Mouse (Mus musculus) heart, embryonic 15.5 days (tissue): ENCODE data around the gene Ppp1r9a. TPM values are rescaled to one million over a fixed set of nuclear protein-coding genes. Genes with fewer than 3 reads are reported as not detected.
A peak's percentile ranks its signal among the peaks of the same experiment; 100 is the strongest.

Experiments used
- ATAC-seq: fragments of 200-750 bp; cut with Nextera tagmentation; replicated peaks from 2 replicates; pipeline ENCODE4 v1.8.0; 2017; ENCODE audit warnings: low read depth, moderate TSS enrichment; ENCODE audit not compliant: insufficient number of reproducible peaks, insufficient read depth, low FRiP score
- H3K27ac ChIP-seq: fragments of 300-500 bp; sonication (generic); 2 replicates; pipeline ENCODE4 v1.5.1; 2015; ENCODE audit warnings: mild to moderate bottlenecking, inconsistent platforms
- H3K27me3 ChIP-seq: fragments of 300-500 bp; sonication (generic); 2 replicates; pipeline ENCODE4 v1.6.1; 2015; ENCODE audit warnings: inconsistent platforms
- H3K36me3 ChIP-seq: fragments of 300-500 bp; sonication (generic); 2 replicates; pipeline ENCODE4 v1.6.1; 2015; ENCODE audit warnings: mild to moderate bottlenecking, inconsistent platforms
- H3K4me1 ChIP-seq: fragments of 300-500 bp; sonication (generic); replicated peaks from 2 replicates; pipeline ENCODE4 v1.6.1; 2015; ENCODE audit warnings: inconsistent platforms
- H3K4me2 ChIP-seq: fragments of 300-500 bp; sonication (generic); 2 replicates; pipeline ENCODE4 v1.6.1; 2015; ENCODE audit warnings: inconsistent platforms, mild to moderate bottlenecking, moderate library complexity
- H3K4me3 ChIP-seq: fragments of 300-500 bp; sonication (generic); 2 replicates; pipeline ENCODE4 v1.5.1; 2015; ENCODE audit warnings: mild to moderate bottlenecking, inconsistent platforms
- H3K9ac ChIP-seq: fragments of 300-500 bp; sonication (generic); 2 replicates; pipeline ENCODE4 v1.6.1; 2015; ENCODE audit warnings: mild to moderate bottlenecking, inconsistent platforms
- H3K9me3 ChIP-seq: fragments of 300-500 bp; sonication (generic); replicated peaks from 2 replicates; pipeline ENCODE4 v1.6.1; 2016; ENCODE audit warnings: inconsistent platforms
- WGBS: fragments of 180-500 bp; shearing (Covaris S2); methylation state at CpG from one replicate; pipeline ENCODE4 v1.1.7; 2015; ENCODE audit warnings: mixed read lengths; 5-methylcytosine and 5-hydroxymethylcytosine counted together
- polyA plus RNA-seq: library from polyadenylated mRNA; unstranded; fragments of >200 nt; fragmentation: Nextera tagmentation; extraction: Ambion mirVana; gene quantifications from 2 replicates; pipeline ENCODE4 v1.2.1, GENCODE M21; 2015

Gene Ppp1r9a
- polyA plus RNA-seq, 1 experiment from 2014 or later, result 13.5 TPM

GRCm38 (mm10) chr6:4962197-4962596 is 59.5 kb downstream of the Ppp1r9a start:
- ATAC-seq, result no peak
- H3K4me2 ChIP-seq, result no peak overlapping the region
- H3K27ac ChIP-seq, result no peak overlapping the region
- H3K36me3 ChIP-seq, result no peaks in the 10 kb centered on the region
- H3K27me3 ChIP-seq, result no peaks in the 10 kb centered on the region
- no peaks in the 10 kb centered on the region for H3K9me3 ChIP-seq
- no peak overlapping the region for H3K4me3 ChIP-seq
- H3K9ac ChIP-seq, result no peak overlapping the region
- peaks cover 6% of the 10 kb centered on the region for H3K4me1 ChIP-seq
- 34% methylated on average over 4 of the region's 4 CpGs for WGBS

GRCm38 (mm10) chr6:4963049-4963448 is 60.3 kb downstream of the Ppp1r9a start:
- Histone ChIP-seq H3K9ac (no peak overlapping the region), H3K4me3 (no peak overlapping the region), H3K27me3 (no peaks in the 10 kb centered on the region), H3K4me2 (no peak overlapping the region), H3K4me1 (peaks cover 6% of the 10 kb centered on the region), H3K36me3 (no peaks in the 10 kb centered on the region), H3K9me3 (no peaks in the 10 kb centered on the region), H3K27ac (no peak overlapping the region)
- ATAC-seq, result no peak
- 54% methylated on average over 5 of the region's 5 CpGs for whole genome bisulfite sequencing

GRCm38 (mm10) chr6:4967236-4967635 is 64.5 kb downstream of the Ppp1r9a start:
- H3K4me1 ChIP-seq, result peaks cover 3% of the 10 kb centered on the region
- H3K9ac ChIP-seq, result no peak overlapping the region
- no peak for ATAC-seq
- H3K4me2 ChIP-seq, result no peak overlapping the region
- no peak overlapping the region for H3K27ac ChIP-seq
- H3K9me3 ChIP-seq, result no peaks in the 10 kb centered on the region
- H3K27me3 ChIP-seq, result no peaks in the 10 kb centered on the region
- no peak overlapping the region for H3K4me3 ChIP-seq
- WGBS, result 88% methylated on average over 4 of the region's 4 CpGs
- H3K36me3 ChIP-seq, result no peaks in the 10 kb centered on the region

- no peak overlapping the region for H3K9ac ChIP-seq
- WGBS, result 53% methylated on average over 9 of the region's 9 CpGs
- no peaks in the 10 kb centered on the region for H3K27me3 ChIP-seq
- H3K4me3 ChIP-seq, result no peak overlapping the region
- H3K4me1 ChIP-seq, result no peaks in the 10 kb centered on the region
- 0 out of 2 replicates have a peak overlapping the region, but pooled peaks have one; percentile 30 for H3K4me2 ChIP-seq
- H3K27ac ChIP-seq, result no peak overlapping the region
- no peaks in the 10 kb centered on the region for H3K9me3 ChIP-seq
- H3K36me3 ChIP-seq, result no peaks in the 10 kb centered on the region
- ATAC-seq, result no peak
Observed at GRCm38 (mm10) chr6:4971229-4971628, 68.5 kb downstream of the Ppp1r9a start.

GRCm38 (mm10) chr6:4972808-4973207 is 70.1 kb downstream of the Ppp1r9a start:
- 44% methylated on average over 6 of the region's 6 CpGs for WGBS
- no peaks in the 10 kb centered on the region for H3K9me3 ChIP-seq
- H3K36me3 ChIP-seq, result no peaks in the 10 kb centered on the region
- no peak overlapping the region for H3K4me3 ChIP-seq
- H3K4me1 ChIP-seq, result no peaks in the 10 kb centered on the region
- no peak overlapping the region for H3K27ac ChIP-seq
- no peak overlapping the region for H3K4me2 ChIP-seq
- no peak for ATAC-seq
- no peak overlapping the region for H3K9ac ChIP-seq
- no peaks in the 10 kb centered on the region for H3K27me3 ChIP-seq

DNA sequence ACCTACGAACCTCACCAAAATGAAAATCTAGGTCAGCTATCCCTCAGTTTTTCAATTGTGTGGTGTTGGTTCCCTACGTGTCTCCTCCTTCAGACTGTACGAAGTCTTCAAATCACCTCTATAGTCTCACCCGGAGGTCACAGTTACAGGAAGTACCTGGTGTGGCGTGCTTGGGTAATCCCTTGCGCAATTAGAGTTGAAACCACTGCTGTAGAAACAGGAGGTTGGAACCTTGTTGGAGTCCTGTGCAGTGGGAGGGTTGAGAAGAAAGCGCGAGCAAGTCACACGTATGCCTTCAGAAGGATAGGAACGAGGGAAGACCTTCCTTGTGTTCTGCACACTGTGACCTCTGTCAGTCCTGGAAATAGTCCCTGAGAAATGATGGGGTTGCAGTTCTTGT is 70.6 kb downstream of the Ppp1r9a start:
- Histone ChIP-seq H3K4me1 (no peaks in the 10 kb centered on the region), H3K27ac (no peak overlapping the region), H3K9ac (no peak overlapping the region), H3K27me3 (no peaks in the 10 kb centered on the region), H3K4me2 (no peak overlapping the region), H3K36me3 (no peaks in the 10 kb centered on the region), H3K9me3 (no peaks in the 10 kb centered on the region), H3K4me3 (no peak overlapping the region)
- no peak for ATAC-seq
- WGBS, result 85% methylated on average over 10 of the region's 10 CpGs

DNA sequence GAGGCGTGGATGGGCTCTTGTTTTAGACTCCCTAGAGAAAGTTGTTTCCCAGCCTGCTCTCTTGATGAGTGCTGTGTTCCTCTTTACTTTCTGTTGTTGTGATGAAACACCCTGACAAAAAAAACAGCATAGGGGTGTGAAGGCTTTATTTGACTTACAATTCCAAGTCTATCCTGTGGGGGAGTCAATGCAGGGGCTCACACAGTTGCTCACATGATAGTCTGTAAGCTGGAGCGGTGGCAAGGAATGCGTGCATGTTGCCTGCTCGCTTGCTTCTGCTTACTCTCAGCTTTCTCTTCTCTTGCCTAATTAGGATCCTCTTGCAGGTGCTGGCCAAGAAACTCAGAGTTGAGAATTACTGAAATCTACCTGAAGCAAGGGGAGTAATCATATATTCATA is 74.8 kb downstream of the Ppp1r9a start:
- no peak overlapping the region for H3K4me3 ChIP-seq
- no peaks in the 10 kb centered on the region for H3K36me3 ChIP-seq
- H3K9ac ChIP-seq, result no peak overlapping the region
- WGBS, result 79% methylated on average over 4 of the region's 4 CpGs
- H3K27me3 ChIP-seq, result no peaks in the 10 kb centered on the region
- no peak overlapping the region for H3K4me2 ChIP-seq
- H3K27ac ChIP-seq, result no peak overlapping the region
- H3K9me3 ChIP-seq, result no peaks in the 10 kb centered on the region
- ATAC-seq, result no peak
- H3K4me1 ChIP-seq, result no peaks in the 10 kb centered on the region

DNA sequence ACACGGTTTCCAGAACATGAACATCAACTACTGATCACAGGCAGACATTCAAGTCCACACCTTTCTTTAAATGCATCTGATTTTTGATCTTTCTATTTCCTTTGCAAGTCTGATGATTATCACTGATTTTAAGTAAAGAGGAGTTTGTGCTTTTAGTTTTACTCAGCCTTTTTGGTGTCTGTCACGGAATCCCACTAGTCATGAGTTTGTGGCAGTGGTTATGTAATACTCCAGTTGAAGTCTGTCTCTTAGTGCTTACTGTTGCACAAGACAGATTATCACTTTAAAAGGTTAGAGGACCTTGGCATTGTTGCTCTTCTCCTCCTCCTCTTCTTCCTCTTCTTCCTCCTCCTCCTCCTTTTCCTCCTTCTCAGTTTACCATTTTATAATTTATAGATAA is 75.5 kb downstream of the Ppp1r9a start:
- no peaks in the 10 kb centered on the region for H3K27me3 ChIP-seq
- no peaks in the 10 kb centered on the region for H3K9me3 ChIP-seq
- H3K4me2 ChIP-seq, result no peak overlapping the region
- no peak for ATAC-seq
- 82% methylated on average over 2 of the region's 2 CpGs for WGBS
- H3K9ac ChIP-seq, result no peak overlapping the region
- no peaks in the 10 kb centered on the region for H3K4me1 ChIP-seq
- no peaks in the 10 kb centered on the region for H3K36me3 ChIP-seq
- no peak overlapping the region for H3K27ac ChIP-seq
- no peak overlapping the region for H3K4me3 ChIP-seq

DNA sequence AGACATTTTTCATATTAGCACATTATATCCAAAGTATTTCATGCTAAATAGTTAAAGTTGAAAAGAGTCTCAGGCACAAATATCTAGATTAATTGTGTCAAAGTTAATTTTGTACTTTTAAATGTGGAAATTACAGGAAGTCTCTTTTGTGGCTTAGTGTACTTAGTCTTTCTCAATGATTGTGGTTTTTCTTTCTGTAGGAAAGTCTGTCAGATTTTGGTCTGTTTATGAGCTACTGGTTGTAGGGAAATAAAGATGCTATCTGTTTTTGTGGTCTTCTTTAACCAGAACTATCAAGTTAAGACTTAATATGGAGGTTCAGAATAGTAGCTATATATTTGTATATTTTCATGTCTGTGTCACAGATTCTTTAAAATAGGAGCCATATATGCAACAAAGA is 76.2 kb downstream of the Ppp1r9a start:
- no peaks in the 10 kb centered on the region for H3K36me3 ChIP-seq
- H3K4me3 ChIP-seq, result no peak overlapping the region
- ATAC-seq, result no peak
- no peak overlapping the region for H3K4me2 ChIP-seq
- no peak overlapping the region for H3K9ac ChIP-seq
- H3K4me1 ChIP-seq, result no peaks in the 10 kb centered on the region
- H3K27ac ChIP-seq, result no peak overlapping the region
- no peaks in the 10 kb centered on the region for H3K27me3 ChIP-seq
- H3K9me3 ChIP-seq, result no peaks in the 10 kb centered on the region

DNA sequence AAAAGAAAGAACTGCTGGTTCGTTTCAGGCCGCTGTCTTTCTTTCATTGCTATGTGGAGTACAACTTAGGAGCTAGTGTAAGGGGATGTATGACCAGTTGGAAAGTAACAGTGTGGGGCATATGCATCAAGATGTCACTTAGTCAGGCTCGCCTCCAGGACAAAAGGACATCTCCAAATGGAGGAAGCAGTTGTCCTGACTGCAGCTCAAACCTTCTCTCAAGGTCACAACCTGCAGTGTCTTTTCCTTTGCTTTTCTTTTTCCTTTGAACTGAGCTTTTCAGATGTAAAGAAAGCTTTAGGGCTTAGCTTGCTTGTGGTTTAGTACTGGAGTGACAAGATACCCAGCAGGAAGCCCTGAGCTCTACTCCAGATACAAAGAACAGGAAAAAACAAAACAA is 77.4 kb downstream of the Ppp1r9a start:
- Histone ChIP-seq H3K27me3 (no peaks in the 10 kb centered on the region), H3K4me2 (no peak overlapping the region), H3K4me1 (no peaks in the 10 kb centered on the region), H3K9me3 (no peaks in the 10 kb centered on the region), H3K27ac (no peak overlapping the region), H3K4me3 (no peak overlapping the region), H3K36me3 (no peaks in the 10 kb centered on the region), H3K9ac (no peak overlapping the region)
- 77% methylated on average over 3 of the region's 3 CpGs for WGBS
- ATAC-seq, result no peak

GRCm38 (mm10) chr6:4982686-4983162 is 80.0 kb downstream of the Ppp1r9a start:
- no peak overlapping the region for H3K4me2 ChIP-seq

DNA sequence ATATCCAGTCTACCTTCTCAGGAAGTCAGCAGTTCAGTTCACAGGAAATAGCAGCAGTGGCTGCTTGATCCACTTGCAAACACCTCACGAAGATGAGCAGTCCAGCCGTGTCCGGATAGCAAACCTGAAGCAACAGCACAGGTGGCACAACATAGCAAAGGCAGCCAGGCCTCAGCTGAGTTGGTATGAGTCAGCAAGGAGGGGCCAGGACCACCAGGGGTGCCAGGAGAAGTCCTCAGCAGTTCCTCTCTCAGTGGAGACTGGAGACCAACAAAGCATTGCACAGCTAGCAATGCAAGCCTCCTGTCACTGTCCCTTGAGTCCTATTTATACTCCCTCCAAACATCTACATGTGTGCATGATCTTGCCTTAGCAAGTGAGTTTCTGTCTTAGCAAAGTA is 83.0 kb downstream of the Ppp1r9a start:
- H3K27ac ChIP-seq, result no peak overlapping the region
- H3K27me3 ChIP-seq, result no peaks in the 10 kb centered on the region
- no peaks in the 10 kb centered on the region for H3K4me1 ChIP-seq
- 87% methylated on average over 3 of the region's 3 CpGs for WGBS
- no peak overlapping the region for H3K4me3 ChIP-seq
- H3K4me2 ChIP-seq, result no peak overlapping the region
- ATAC-seq, result no peak
- no peaks in the 10 kb centered on the region for H3K9me3 ChIP-seq
- no peaks in the 10 kb centered on the region for H3K36me3 ChIP-seq
- no peak overlapping the region for H3K9ac ChIP-seq

More at GRCm38 (mm10) chr6:4982686-4983162, 80.0 kb downstream of the Ppp1r9a start:
- ATAC-seq, result no peak
- Histone ChIP-seq H3K27ac (no peak overlapping the region), H3K36me3 (no peaks in the 10 kb centered on the region), H3K9ac (no peak overlapping the region), H3K4me3 (no peak overlapping the region), H3K27me3 (no peaks in the 10 kb centered on the region), H3K9me3 (no peaks in the 10 kb centered on the region), H3K4me1 (no peaks in the 10 kb centered on the region)
- WGBS, result 54% methylated on average over 9 of the region's 9 CpGs
